Mouse (Mus musculus) testis, adult 2 months (tissue): ENCODE measurements around the gene Smim14. TPM values are rescaled to one million over a fixed set of nuclear protein-coding genes. Genes with fewer than 3 reads are reported as not detected.
"Not testable (repeated sequence)": the region's sequence is repeated elsewhere in the genome, so short reads cannot be mapped to it uniquely, and the experiment has no call there.

Source experiments
- H3K27ac ChIP-seq: fragments of 200-500 bp; 2 replicates; pipeline ENCODE4 v1.5.1; 2012; ENCODE audit warnings: low read depth, low read length; ENCODE audit not compliant: control insufficient read depth, insufficient read depth
- H3K27me3 ChIP-seq: fragments of 200-500 bp; 2 replicates; pipeline ENCODE4 v1.6.1; 2012; ENCODE audit warnings: mild to moderate bottlenecking, low read length, moderate library complexity; ENCODE audit not compliant: control insufficient read depth, insufficient read depth
- H3K36me3 ChIP-seq: fragments of 200-500 bp; 2 replicates; pipeline ENCODE4 v1.6.1; 2012; ENCODE audit warnings: mild to moderate bottlenecking, low read length; ENCODE audit not compliant: control insufficient read depth, insufficient read depth
- H3K4me1 ChIP-seq: fragments of 200-500 bp; 2 replicates; pipeline ENCODE4 v1.6.1; 2012; ENCODE audit warnings: low read length; ENCODE audit not compliant: control insufficient read depth, insufficient read depth
- H3K4me3 ChIP-seq: fragments of 200-500 bp; 2 replicates; pipeline ENCODE4 v1.5.1; 2012; ENCODE audit warnings: low read depth, mild to moderate bottlenecking, low read length, moderate library complexity, mixed read lengths; ENCODE audit not compliant: control insufficient read depth
- CTCF ChIP-seq: fragments of 200-500 bp; IDR thresholded peaks from 2 replicates; pipeline ENCODE4 v1.5.1; 2012; ENCODE audit warnings: low read depth, mild to moderate bottlenecking, inconsistent platforms, low read length, moderate library complexity; ENCODE audit not compliant: control insufficient read depth, insufficient read depth, insufficient replicate concordance
- POLR2A ChIP-seq: fragments of 200-500 bp; IDR thresholded peaks from 2 replicates; pipeline ENCODE4 v1.6.1; 2012; ENCODE audit warnings: low read depth, mild to moderate bottlenecking, inconsistent platforms, low read length, moderate library complexity; ENCODE audit not compliant: control insufficient read depth
- polyA plus RNA-seq: library from polyadenylated mRNA; depleted of rRNA; stranded (reverse); fragments of >200 nt; gene quantifications from 2 replicates; pipeline ENCODE4 v1.2.3, GENCODE M21; 2012

Gene Smim14
- polyA plus RNA-seq, 1 experiment = 131 TPM

- Histone ChIP-seq H3K36me3 (no peaks in the 10 kb centered on the region), H3K27ac (no peak overlapping the region)
- TF ChIP-seq POLR2A = no peak
Measured at GRCm38 (mm10) chr5:65480511-65480910, 56.5 kb downstream of the Smim14 start.

GRCm38 (mm10) chr5:65479681-65480445, 57.1 kb downstream of the Smim14 start:
- Histone ChIP-seq H3K27ac (no peak overlapping the region), H3K4me3 (no peak overlapping the region), H3K4me1 (no peaks in the 10 kb centered on the region), H3K36me3 (no peaks in the 10 kb centered on the region), H3K27me3 (no peaks in the 10 kb centered on the region)
- TF ChIP-seq CTCF (no peak), POLR2A (no peak)

More at GRCm38 (mm10) chr5:65480511-65480910, 56.5 kb downstream of the Smim14 start:
- no peaks in the 10 kb centered on the region for H3K4me1 ChIP-seq
- no peaks in the 10 kb centered on the region for H3K27me3 ChIP-seq
- no peak overlapping the region for H3K4me3 ChIP-seq

- H3K36me3 ChIP-seq = no peaks in the 10 kb centered on the region
- no peak overlapping the region for H3K4me3 ChIP-seq
- TF ChIP-seq CTCF (no peak), POLR2A (no peak)
- no peaks in the 10 kb centered on the region for H3K27me3 ChIP-seq
- no peak overlapping the region for H3K27ac ChIP-seq
- H3K4me1 ChIP-seq = no peaks in the 10 kb centered on the region
Measured at GRCm38 (mm10) chr5:65478224-65478623, 58.8 kb downstream of the Smim14 start.

GRCm38 (mm10) chr5:65476739-65477138, 60.2 kb downstream of the Smim14 start:
- not testable (repeated sequence) for H3K27me3 ChIP-seq, H3K4me1 ChIP-seq, H3K27ac ChIP-seq, H3K4me3 ChIP-seq, H3K36me3 ChIP-seq

GRCm38 (mm10) chr5:65475806-65476205, 61.2 kb downstream of the Smim14 start:
- Histone ChIP-seq H3K36me3 (no peaks in the 10 kb centered on the region), H3K27ac (no peak overlapping the region), H3K4me3 (no peak overlapping the region), H3K4me1 (no peaks in the 10 kb centered on the region), H3K27me3 (no peaks in the 10 kb centered on the region)
- TF ChIP-seq CTCF (no peak), POLR2A (no peak)

GRCm38 (mm10) chr5:65469766-65470165, 67.2 kb downstream of the Smim14 start:
- Histone ChIP-seq H3K4me3 (no peak overlapping the region), H3K36me3 (peaks cover 2% of the 10 kb centered on the region; the same call in 1 of the 2 replicates), H3K4me1 (no peaks in the 10 kb centered on the region), H3K27ac (no peak overlapping the region), H3K27me3 (no peaks in the 10 kb centered on the region)
- TF ChIP-seq POLR2A (no peak), CTCF (no peak)

GRCm38 (mm10) chr5:65466911-65467310, 70.1 kb downstream of the Smim14 start:
- H3K4me1 ChIP-seq = no peaks in the 10 kb centered on the region
- no peak overlapping the region for H3K27ac ChIP-seq
- H3K4me3 ChIP-seq = no peak overlapping the region
- TF ChIP-seq CTCF (no peak), POLR2A (no peak)
- peaks cover 2% of the 10 kb centered on the region; the same call in 1 of the 2 replicates for H3K36me3 ChIP-seq
- no peaks in the 10 kb centered on the region for H3K27me3 ChIP-seq

- Histone ChIP-seq H3K36me3 (no peaks in the 10 kb centered on the region), H3K27ac (no peak overlapping the region), H3K27me3 (no peaks in the 10 kb centered on the region), H3K4me3 (no peak overlapping the region), H3K4me1 (no peaks in the 10 kb centered on the region)
- TF ChIP-seq POLR2A = no peak
- no peak for TF ChIP-seq CTCF
Measured at GRCm38 (mm10) chr5:65460361-65460760, 76.6 kb downstream of the Smim14 start.
